Mouse (Mus musculus): ENCODE measurements around the gene Grm3. TPM values are rescaled to one million over a fixed set of nuclear protein-coding genes. Genes with fewer than 3 reads are reported as not detected.

Gene Grm3
- total RNA-seq, 1 experiment from 2014 or later = 0.12 TPM

DNA sequence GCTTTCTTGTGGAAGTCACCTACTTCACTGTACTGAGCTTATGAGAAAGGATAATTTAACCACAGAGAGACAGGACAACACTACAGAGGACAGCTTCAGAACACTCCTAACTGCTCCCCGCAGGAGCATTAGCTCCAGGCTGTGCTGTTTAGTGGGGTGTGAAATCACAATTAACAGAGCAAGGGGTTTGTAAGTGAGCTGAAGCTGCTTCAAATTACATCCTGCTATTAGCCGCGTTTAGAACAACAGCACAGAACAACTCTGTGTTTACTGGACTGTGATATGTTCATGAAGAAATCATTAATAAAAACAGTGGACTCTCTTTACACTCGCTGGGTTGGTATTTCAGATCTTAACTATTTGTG lies 101.9 kb downstream of the Grm3 start:
- DNase-seq = no peak

DNA sequence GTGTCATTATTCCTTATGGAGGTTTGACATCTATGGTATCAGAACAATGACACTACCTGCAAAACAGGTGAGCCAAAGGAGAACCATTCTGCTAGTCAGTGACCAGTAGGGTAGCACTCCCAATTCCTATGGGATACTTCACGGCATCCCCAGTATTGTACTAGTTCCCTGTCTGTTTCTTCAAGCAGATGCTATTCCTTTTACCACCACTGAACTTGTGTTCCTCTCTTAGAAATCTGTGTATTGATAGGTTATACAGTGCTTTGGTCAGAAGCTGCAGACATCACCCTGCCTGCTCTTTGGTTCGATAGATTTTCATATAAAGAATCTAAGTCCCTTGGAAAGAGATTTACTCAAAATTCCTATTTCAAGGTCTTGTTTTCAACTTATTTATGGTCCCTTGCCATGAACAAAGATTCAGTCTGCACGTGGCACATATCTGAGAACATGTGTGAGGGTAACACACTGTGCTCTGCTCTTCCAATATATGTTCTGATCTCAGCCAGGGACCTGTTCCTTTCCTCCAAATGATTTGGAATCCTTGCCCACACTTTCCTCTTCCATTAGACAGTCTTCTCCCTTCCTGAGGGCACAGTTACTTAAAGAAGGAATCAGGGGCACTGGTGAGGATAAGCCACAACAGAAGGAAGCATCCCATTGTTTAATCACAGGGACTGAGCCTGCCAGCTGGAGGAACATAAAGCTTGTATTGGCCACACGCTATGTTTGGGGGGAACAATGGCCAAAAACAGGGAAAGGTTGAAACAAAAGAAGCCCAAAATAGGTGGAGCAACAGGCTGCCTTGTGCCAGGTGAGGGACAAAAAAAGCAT lies 102.5 kb downstream of the Grm3 start:
- DNase-seq = no peak

DNA sequence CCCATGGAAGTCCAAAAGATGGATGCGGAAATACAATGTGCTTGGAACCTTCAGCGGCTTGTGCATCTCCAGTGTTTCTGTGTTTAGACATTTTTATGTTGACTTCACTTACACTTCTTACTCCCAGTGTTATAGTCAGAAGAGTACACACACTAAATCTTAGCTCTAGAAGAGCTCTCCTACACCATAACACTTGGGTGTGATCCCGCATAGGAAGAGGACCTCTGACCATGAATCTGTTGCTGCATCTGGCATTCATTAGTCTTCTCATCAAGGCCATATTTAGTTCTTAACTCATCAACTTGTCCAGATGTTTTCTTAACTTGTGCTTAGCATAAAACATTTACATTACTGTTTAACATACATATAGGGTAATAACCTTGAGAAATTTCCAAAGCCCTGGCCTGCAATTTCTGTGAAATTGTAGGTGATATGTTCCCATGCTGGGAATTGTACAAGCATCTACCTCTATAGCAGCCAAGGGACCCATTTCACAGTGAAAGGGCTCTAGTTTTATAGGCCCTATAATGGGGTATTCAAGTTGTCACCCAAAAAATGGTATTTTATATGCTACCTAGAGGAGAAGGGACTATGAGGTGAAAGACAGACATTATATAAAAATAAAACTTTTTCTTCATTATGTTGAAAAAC lies 103.4 kb downstream of the Grm3 start:
- DNase-seq = no peak

DNA sequence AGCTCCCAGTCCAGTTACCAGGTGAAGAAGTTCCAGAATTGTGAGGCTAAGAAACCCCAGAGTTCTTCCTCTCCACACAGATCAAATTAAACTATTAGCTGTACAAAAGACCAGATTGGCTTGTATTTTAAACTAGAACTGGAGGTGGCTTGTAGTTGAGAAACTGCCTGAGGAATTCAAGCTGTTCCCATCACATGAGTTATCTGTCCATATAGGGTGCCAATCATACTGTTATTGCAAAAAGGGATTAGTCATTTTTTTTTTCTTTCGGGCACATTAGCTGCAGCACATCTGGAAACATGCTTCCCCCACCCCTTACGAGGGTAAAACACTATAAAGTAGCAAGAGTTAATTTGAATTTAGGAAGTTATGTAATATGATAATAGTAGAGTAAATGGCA lies 145.9 kb downstream of the Grm3 start:
- no peak for DNase-seq

DNA sequence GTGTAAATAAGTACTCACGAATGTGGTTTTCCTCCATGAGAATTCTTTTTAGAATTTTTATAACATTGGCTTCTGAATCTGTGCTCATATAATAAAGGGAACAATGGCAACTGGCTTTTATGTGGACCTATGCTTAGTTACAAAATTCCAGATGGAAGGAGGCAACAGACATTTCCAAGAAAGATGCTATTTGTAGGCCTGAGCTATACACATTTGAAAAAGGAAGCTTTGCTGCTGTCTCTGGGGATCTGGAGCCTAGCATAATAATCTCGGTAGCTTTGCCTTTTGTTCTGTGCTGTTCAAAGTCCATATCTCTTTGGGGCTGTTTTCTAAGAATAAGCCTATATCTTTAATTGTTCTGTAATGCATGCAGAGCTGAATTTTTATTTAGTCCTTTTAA lies 146.4 kb downstream of the Grm3 start:
- DNase-seq = no peak

DNA sequence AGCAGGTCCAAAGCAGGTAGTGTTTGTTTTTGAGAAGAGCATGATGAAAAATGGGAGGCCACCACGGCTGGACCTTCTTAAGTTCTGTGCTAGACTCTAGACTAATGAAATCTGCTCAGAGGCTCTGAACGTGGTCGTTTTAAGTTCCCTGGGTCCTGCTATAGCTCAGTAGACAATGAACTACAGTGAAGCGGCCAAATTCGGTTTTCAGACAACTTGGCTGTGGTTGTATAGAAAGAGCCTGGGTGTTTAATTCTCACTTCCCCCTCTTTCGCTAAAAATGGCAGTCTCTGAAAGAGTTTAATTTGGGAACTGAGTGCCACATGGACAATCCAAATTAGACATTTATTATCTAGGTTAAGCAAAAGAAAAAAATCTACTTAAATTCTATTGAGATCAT lies 154.0 kb downstream of the Grm3 start:
- DNase-seq = no peak

DNA sequence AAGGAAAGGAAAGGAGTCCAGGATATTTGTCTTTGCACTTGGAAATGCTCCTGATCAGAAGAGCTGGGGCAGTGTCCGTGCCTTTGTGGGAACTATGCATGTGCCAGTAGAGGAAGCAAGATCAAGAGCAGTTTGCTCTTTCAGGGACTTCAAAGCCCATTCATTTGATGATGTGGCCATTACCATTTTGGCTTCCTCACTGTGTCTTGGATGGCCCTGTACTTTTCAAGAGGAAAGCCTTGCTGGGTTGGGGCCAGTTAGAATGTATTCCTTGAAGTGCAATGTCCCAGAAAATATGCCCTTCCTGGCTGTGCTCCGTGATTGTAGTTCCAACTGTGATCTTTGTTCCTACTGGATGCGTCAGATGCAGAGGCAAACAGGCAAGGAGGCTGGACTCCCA lies 167.3 kb downstream of the Grm3 start:
- DNase-seq = no peak

DNA sequence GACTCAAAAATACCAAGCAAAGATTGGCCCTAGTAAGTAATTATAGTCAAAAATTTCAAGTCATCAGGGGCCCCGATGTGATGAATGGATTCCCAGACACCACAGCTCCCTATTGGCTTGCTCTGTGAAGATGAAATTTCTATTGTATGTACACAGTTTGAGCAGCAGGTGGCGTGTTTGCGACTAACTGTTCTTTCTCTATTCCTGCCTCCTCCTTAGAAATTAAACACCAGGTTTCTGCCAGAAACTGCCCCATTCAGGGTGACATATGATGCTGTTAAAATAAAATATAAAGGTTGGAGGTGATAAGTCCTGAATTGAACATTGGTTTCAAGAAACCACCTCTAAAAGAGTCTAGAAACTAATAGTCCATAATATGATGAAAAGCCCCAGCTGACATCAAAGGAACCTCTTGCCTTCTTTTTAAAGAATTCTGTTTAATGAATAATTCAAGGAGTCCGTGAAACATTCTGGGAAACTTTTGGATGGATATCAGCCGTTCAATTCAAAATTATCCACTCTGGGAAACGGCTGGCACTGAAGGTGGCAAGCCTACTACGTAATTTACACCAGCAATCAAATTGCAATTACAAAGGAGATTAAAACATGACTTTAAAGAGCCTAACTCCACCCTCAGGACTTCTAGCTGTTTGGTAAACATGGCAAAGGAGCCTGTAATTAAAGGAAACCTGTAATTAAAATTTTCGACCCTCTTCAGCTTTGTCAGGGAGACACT lies 184.0 kb downstream of the Grm3 start:
- DNase-seq = no peak

DNA sequence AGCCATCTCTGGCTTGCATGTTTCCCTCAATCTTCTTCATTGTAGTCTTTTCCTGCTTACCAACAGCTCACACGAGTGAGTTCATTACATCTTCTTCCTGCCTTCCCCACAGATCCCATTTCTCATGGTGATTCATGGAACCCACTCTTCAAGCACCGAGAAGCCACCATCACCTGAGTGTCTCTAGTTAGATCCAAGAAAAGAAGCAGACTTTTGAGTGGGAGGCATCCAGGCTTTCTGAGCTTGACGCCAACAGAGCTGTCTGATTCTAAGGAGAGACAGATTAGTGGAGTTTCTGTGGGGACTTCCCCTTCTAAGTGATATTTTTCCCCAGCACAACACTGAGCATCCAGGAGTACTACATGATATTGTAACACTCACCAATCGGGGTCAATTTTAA lies 199.5 kb downstream of the Grm3 start:
- no peak for DNase-seq

DNA sequence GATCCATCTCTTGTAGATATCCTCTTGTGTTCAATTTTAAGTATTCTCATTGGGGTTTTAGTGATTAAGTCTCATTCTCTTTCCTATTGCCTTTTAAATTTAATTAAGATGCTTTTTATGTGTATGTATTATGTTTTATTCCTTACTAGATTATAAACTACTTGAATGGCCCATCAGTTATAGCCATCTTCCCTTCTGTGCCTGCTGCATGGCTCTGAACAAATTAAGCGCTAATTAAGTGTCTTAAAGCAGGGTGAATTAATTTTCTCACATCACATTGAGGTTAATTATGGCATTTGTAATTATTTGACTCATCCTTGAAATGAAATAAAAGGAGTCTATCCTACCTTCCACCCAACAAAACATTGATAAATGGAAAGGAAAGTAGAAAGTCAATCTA lies 213.9 kb downstream of the Grm3 start:
- DNase-seq = no peak

DNA sequence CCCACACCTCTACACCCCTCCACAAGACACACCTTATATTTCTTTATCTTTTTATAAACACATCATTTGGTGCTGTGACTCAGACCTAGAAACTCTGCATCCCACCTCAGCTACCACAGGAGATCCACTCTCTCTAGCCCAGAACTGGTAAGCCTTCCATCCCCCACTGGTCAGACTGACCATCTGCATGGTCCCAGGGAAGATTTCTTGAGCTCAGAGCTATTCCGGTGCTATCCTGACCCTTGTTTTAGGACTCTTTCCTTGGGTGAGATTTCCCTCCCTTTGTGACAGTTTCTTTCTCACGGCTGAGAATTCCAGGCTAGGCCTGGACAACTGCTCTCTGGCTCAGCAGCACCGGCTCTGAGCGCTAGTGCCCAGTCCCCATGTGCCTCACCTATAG lies 227.7 kb downstream of the Grm3 start:
- DNase-seq = no peak

DNA sequence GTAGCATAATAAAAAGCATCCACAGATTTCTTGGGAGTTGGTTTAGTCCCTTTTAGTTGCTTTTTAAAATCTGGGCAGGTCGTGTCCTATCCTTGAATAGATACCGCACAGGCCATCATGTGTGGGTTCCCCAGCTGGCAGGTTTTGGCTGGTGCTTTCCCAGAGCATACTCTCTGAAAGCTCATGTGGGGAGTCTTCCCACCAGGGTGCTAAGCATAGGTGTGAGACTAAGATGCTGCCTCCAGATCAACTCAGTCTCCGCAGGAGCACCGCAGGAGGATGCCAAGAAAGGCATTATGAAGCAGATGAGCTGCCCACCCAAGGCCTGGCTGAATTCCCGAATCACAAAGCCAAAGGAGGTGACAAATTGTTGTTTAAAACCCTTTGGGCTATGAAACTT lies 229.5 kb downstream of the Grm3 start:
- no peak for DNase-seq

DNA sequence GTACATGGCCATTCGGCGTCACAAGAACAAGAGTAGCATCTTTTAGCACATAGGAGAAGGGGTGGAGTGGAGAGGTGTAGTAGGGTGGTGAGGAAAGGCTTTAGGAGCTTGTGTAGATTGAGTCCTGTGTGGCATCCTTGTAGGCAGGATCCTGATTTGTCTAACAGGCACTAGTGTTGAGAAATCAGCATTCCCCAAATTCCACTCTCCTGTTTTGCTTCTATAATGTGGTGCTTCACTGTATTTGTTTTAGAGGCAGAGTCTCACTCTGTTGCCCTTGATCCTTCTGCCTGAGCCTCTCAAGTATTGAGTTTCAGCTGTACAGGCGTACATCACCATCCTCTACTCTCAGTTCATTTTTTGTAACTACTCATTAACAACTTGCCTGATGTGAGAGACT lies 247.4 kb downstream of the Grm3 start:
- no peak for DNase-seq

DNA sequence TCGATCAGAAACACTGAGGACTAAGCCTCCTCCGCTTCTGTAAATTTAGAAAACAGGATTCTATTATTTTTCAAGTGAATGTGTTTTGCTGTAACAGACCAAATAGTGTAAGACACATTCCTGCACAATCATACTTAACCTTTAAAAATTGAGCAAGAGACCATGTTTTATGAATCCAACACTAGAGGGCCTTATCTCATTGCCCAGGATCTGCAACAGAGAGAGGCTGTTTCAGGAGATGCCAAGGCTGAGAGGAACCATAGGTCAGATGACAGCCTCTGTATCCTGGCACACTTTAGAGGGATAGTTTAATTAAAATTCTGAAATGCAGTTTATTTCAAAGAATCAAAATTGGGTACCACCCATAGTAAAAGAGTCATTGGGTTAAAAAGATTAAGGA lies 271.7 kb downstream of the Grm3 start:
- no peak for DNase-seq

DNA sequence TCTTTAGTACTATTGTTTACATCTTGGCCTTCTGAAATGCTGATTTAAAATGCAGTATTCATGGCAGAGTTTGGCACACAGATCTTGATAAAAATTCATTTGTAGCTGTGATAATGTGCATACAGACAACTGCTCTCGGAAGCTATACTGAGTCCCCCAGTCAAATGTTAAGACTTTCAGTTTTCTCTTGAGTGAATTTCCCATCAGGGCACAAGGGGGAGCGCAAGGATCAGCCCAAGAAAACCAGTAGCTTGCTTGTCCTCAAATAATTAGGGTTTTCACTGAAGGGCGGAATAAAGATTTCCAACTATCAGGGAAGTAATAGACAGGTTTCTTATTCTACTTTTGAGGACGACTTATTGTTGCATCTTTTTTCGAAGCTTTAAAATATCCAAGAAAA lies 275.4 kb downstream of the Grm3 start:
- no peak for DNase-seq

DNA sequence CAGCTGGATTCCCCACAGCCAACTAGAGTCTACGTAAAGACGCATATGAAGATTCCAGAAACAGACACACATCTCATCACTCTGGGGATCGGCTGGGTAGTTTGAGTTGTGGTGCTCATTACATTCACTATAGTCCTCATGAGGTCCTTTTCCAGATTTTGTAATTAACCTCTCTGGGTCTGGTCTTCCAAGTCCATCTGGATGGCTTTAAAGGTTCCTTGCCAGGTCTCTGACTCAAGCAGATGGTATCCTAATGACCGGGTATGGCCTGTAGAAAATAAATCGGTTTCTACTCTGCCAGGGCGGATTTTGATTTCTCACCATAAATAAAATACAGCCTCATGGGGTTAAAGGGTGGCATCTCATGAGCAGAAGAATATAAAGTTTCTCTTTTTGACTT lies 276.0 kb downstream of the Grm3 start:
- DNase-seq = no peak

DNA sequence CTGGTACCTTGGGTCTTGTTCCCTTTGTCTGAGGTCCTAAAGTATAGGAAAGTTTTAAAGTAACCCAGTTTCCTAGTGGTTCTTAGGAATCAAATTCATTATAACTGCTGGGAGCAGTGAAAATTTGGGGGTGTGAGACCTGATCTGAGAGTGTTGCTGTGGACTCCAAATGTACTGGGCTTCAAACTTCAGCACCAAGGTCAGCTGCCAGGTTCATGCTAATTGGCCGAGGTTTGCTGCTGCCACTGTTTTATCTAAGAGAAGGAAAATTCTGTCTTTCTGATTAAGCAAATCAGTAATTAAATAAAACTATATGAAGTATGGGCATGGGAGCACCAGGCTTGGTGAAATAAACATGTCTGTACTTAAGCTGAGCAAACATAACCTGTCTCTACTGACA lies 278.8 kb downstream of the Grm3 start:
- peak; percentile 19 for DNase-seq
